Mouse (Mus musculus) neural tube, embryonic 11.5 days (tissue): Measurements from ENCODE around the gene Clba1. TPM values are rescaled to one million over a fixed set of nuclear protein-coding genes. Genes with fewer than 3 reads are reported as not detected.

ENCODE experiments used
- ATAC-seq: fragments of 200-750 bp; cut with Nextera tagmentation; 2 replicates; pipeline ENCODE4 v1.8.0; 2017; ENCODE audit warnings: moderate number of reproducible peaks, mild to moderate bottlenecking, moderate TSS enrichment, moderate library complexity; ENCODE audit not compliant: insufficient read depth, low FRiP score, low TSS enrichment
- DNase-seq: peaks from one replicate; pipeline ENCODE4 v3.0.0-alpha.2; 2015; ENCODE audit warnings: low spot score
- H3K27ac ChIP-seq: fragments of 300-500 bp; sonication (generic); 2 replicates; pipeline ENCODE4 v1.5.1; 2014; ENCODE audit warnings: low read depth, mild to moderate bottlenecking, low read length
- H3K27me3 ChIP-seq: fragments of 300-500 bp; sonication (generic); 2 replicates; pipeline ENCODE4 v1.6.1; 2014; ENCODE audit warnings: mild to moderate bottlenecking, low read length, mixed read lengths; ENCODE audit not compliant: control insufficient read depth, insufficient read depth
- H3K36me3 ChIP-seq: fragments of 300-500 bp; sonication (generic); 2 replicates; pipeline ENCODE4 v1.6.1; 2014; ENCODE audit warnings: mild to moderate bottlenecking, low read length, moderate library complexity, mixed read lengths; ENCODE audit not compliant: control insufficient read depth, insufficient read depth
- H3K4me1 ChIP-seq: fragments of 300-500 bp; sonication (generic); 2 replicates; pipeline ENCODE4 v1.6.1; 2014; ENCODE audit warnings: low read length, mixed read lengths; ENCODE audit not compliant: control insufficient read depth, insufficient read depth
- H3K4me2 ChIP-seq: fragments of 300-500 bp; sonication (generic); 2 replicates; pipeline ENCODE4 v1.6.1; 2014; ENCODE audit warnings: low read depth, mild to moderate bottlenecking, moderate library complexity
- H3K4me3 ChIP-seq: fragments of 300-500 bp; sonication (generic); 2 replicates; pipeline ENCODE4 v1.5.1; 2014; ENCODE audit warnings: low read depth, low read length
- H3K9ac ChIP-seq: fragments of 300-500 bp; sonication (generic); 2 replicates; pipeline ENCODE4 v1.6.1; 2014; ENCODE audit warnings: mild to moderate bottlenecking, low read length
- H3K9me3 ChIP-seq: fragments of 300-500 bp; sonication (generic); 2 replicates; pipeline ENCODE4 v1.6.1; 2016; ENCODE audit warnings: low read length; ENCODE audit not compliant: control insufficient read depth
- WGBS: fragments of 180-500 bp; shearing (Covaris S2); extraction: QIAGEN DNeasy Blood & Tissue Kit; methylation state at CpG from one replicate; pipeline ENCODE4 v1.1.7; 2014; 5-methylcytosine and 5-hydroxymethylcytosine counted together
- polyA plus RNA-seq: library from polyadenylated mRNA; unstranded; fragments of >200 nt; fragmentation: Nextera tagmentation; extraction: Ambion mirVana; gene quantifications from 2 replicates; pipeline ENCODE4 v1.2.1, GENCODE M21; 2014

The Clba1 gene
- polyA plus RNA-seq, 1 experiment from 2014 or later, result 14.0 TPM

- no peak for ATAC-seq
- Histone ChIP-seq H3K9ac (no peak overlapping the region), H3K9me3 (no peaks in the 10 kb centered on the region), H3K27ac (no peak overlapping the region), H3K27me3 (no peaks in the 10 kb centered on the region), H3K4me1 (no peaks in the 10 kb centered on the region), H3K36me3 (no peaks in the 10 kb centered on the region), H3K4me3 (no peak overlapping the region), H3K4me2 (no peak overlapping the region)
- 82% methylated on average over 3 of the region's 3 CpGs for WGBS
- no peak for DNase-seq
Observed at GRCm38 (mm10) chr12:112856338-112856737, 47.6 kb downstream of the Clba1 start.

- no peak overlapping the region for H3K9ac ChIP-seq
- no peak for ATAC-seq
- 71% methylated on average over 9 of the region's 9 CpGs for WGBS
- no peak overlapping the region for H3K27ac ChIP-seq
- no peaks in the 10 kb centered on the region for H3K9me3 ChIP-seq
- no peaks in the 10 kb centered on the region for H3K4me1 ChIP-seq
- no peaks in the 10 kb centered on the region for H3K27me3 ChIP-seq
- no peaks in the 10 kb centered on the region for H3K36me3 ChIP-seq
- H3K4me2 ChIP-seq, result no peak overlapping the region
- DNase-seq, result peak; percentile 7
- no peak overlapping the region for H3K4me3 ChIP-seq
Observed at GRCm38 (mm10) chr12:112857021-112857925, 48.5 kb downstream of the Clba1 start.

- no peaks in the 10 kb centered on the region for H3K4me1 ChIP-seq
- H3K27me3 ChIP-seq, result no peaks in the 10 kb centered on the region
- 91% methylated on average over 9 of the region's 9 CpGs for WGBS
- no peak overlapping the region for H3K9ac ChIP-seq
- H3K9me3 ChIP-seq, result no peaks in the 10 kb centered on the region
- H3K4me3 ChIP-seq, result no peak overlapping the region
- no peak overlapping the region for H3K4me2 ChIP-seq
- ATAC-seq (no peak), DNase-seq (no peak)
- no peak overlapping the region for H3K27ac ChIP-seq
- H3K36me3 ChIP-seq, result no peaks in the 10 kb centered on the region
Observed at GRCm38 (mm10) chr12:112858581-112859336, 50.0 kb downstream of the Clba1 start.

- no peaks in the 10 kb centered on the region for H3K27me3 ChIP-seq
- H3K36me3 ChIP-seq, result no peaks in the 10 kb centered on the region
- ATAC-seq (no peak), DNase-seq (no peak)
- H3K9me3 ChIP-seq, result no peaks in the 10 kb centered on the region
- WGBS, result 76% methylated on average over 8 of the region's 8 CpGs
- H3K9ac ChIP-seq, result no peak overlapping the region
- H3K4me3 ChIP-seq, result no peak overlapping the region
- H3K4me2 ChIP-seq, result no peak overlapping the region
- no peak overlapping the region for H3K27ac ChIP-seq
- no peaks in the 10 kb centered on the region for H3K4me1 ChIP-seq
Observed at GRCm38 (mm10) chr12:112859930-112860329, 51.2 kb downstream of the Clba1 start.

- H3K36me3 ChIP-seq, result no peaks in the 10 kb centered on the region
- no peak overlapping the region for H3K4me3 ChIP-seq
- H3K9me3 ChIP-seq, result no peaks in the 10 kb centered on the region
- H3K27me3 ChIP-seq, result no peaks in the 10 kb centered on the region
- H3K27ac ChIP-seq, result no peak overlapping the region
- 78% methylated on average over 7 of the region's 7 CpGs for WGBS
- no peaks in the 10 kb centered on the region for H3K4me1 ChIP-seq
- no peak for ATAC-seq
- no peak overlapping the region for H3K9ac ChIP-seq
- no peak for DNase-seq
- no peak overlapping the region for H3K4me2 ChIP-seq
Observed at GRCm38 (mm10) chr12:112860765-112861164, 52.0 kb downstream of the Clba1 start.

- no peaks in the 10 kb centered on the region for H3K27me3 ChIP-seq
- no peaks in the 10 kb centered on the region for H3K9me3 ChIP-seq
- 68% methylated on average over 9 of the region's 9 CpGs for WGBS
- no peak overlapping the region for H3K4me2 ChIP-seq
- ATAC-seq (no peak), DNase-seq (no peak)
- no peak overlapping the region for H3K27ac ChIP-seq
- no peak overlapping the region for H3K4me3 ChIP-seq
- H3K36me3 ChIP-seq, result no peaks in the 10 kb centered on the region
- H3K4me1 ChIP-seq, result no peaks in the 10 kb centered on the region
- H3K9ac ChIP-seq, result no peak overlapping the region
Observed at GRCm38 (mm10) chr12:112861911-112862321, 53.2 kb downstream of the Clba1 start.

- no peak overlapping the region for H3K4me3 ChIP-seq
- DNase-seq (no peak), ATAC-seq (no peak)
- 0 out of 2 replicates have a peak, but pooled peaks cover 3% of the 10 kb centered on the region for H3K4me1 ChIP-seq
- H3K9ac ChIP-seq, result no peak overlapping the region
- no peaks in the 10 kb centered on the region for H3K36me3 ChIP-seq
- 91% methylated on average over 7 of the region's 7 CpGs for WGBS
- no peaks in the 10 kb centered on the region for H3K27me3 ChIP-seq
- no peak overlapping the region for H3K4me2 ChIP-seq
- no peaks in the 10 kb centered on the region for H3K9me3 ChIP-seq
- no peak overlapping the region for H3K27ac ChIP-seq
Observed at GRCm38 (mm10) chr12:112864804-112865203, 56.1 kb downstream of the Clba1 start.
